12 mouse cellular contexts compared by ENCODE assay signal in the genomic region with DNA sequence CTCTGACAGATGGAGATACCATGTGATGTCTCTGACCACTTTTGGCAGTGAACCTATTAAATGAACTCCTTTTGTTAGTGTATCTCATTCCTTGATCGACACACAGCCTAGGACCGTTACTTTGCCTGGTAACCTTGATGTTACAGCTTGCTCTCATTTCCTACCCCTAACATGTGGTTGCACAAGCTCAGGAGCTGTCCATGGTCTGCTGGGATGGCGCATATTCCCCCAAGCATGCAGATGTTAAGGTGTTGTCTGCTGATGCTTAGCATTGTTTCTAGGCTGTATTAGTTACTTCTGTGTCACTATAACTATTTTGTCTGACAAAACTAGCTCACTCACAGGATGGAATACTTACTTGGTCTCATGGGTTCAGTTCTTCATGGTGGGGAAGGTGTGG.
DNase-seq lines count a peak whose midpoint lies in the region; ATAC-seq lines count a peak whose summit lies in the region.
"Had no signal": no experiment of that assay in that cellular context is flagged by ENCODE, and none has a peak within 500 bp of the region (broad histone marks: within the 10 kb centered on the region; RNA-seq: fewer than 3 reads in every experiment).

No protein-coding gene starts in this region.

- peak; percentile 67 for DNase-seq in heart, adult 11 months
- DNase-seq in heart, adult 8-10 months (ENCODE audit: low spot score) = no peak
- peak; percentile 2 for DNase-seq in thymus, postnatal 0 days (ENCODE audit: low spot score)
- no peak for DNase-seq in thymus, postnatal 25 days
- peak; percentile 43 for DNase-seq in embryo, embryonic 11 days
- DNase-seq in yolk sac, embryonic 10.5 days (ENCODE audit: low spot score) = peak; percentile 4
- DNase-seq in thymus, postnatal 36 days = no peak
- DNase-seq: gastrocnemius, postnatal 36 days; right cerebral cortex, adult 18-20 months had no signal

- ATAC-seq in monocyte, adult 5-6 weeks (replicated peaks; ENCODE audit: insufficient number of reproducible peaks, low FRiP score, low TSS enrichment, poor library complexity, severe bottlenecking) = no peak
- ATAC-seq: CD4-positive, CD25-positive, alpha-beta regulatory T cell, adult 4 months; forebrain, embryonic 13.5 days had no signal

Comparison
In these comparisons a context has a peak if more than half of its experiments do, and no peak if none do; other contexts are left out.
1. DNase-seq: peak in heart, adult 11 months (single experiment), thymus, postnatal 0 days (single experiment), embryo, embryonic 11 days (single experiment) and yolk sac, embryonic 10.5 days (single experiment); none in heart, adult 8-10 months (single experiment), thymus, postnatal 25 days (single experiment) and thymus, postnatal 36 days (0 of 2).